Mouse (Mus musculus) large intestine, adult 2 months (tissue): ENCODE measurements around the gene Nudc. TPM values are rescaled to one million over a fixed set of nuclear protein-coding genes. Genes with fewer than 3 reads are reported as not detected.

Experiments used
- DNase-seq: peaks from one replicate; pipeline ENCODE4 v3.0.0-alpha.2; 2012; ENCODE audit warnings: low read depth, low spot score
- WGBS: fragments of 180-500 bp; shearing (Covaris S2); methylation state at CpG from one replicate; pipeline ENCODE4 v1.1.7; 2018; 5-methylcytosine and 5-hydroxymethylcytosine counted together
- polyA plus RNA-seq: library from polyadenylated mRNA; depleted of rRNA; stranded (reverse); fragments of >200 nt; gene quantifications from 2 replicates; pipeline ENCODE4 v1.2.3, GENCODE M21; 2012; rRNA removed

Gene Nudc
- polyA plus RNA-seq, result 34.0 and 34.5 TPM in 2 replicates

DNA sequence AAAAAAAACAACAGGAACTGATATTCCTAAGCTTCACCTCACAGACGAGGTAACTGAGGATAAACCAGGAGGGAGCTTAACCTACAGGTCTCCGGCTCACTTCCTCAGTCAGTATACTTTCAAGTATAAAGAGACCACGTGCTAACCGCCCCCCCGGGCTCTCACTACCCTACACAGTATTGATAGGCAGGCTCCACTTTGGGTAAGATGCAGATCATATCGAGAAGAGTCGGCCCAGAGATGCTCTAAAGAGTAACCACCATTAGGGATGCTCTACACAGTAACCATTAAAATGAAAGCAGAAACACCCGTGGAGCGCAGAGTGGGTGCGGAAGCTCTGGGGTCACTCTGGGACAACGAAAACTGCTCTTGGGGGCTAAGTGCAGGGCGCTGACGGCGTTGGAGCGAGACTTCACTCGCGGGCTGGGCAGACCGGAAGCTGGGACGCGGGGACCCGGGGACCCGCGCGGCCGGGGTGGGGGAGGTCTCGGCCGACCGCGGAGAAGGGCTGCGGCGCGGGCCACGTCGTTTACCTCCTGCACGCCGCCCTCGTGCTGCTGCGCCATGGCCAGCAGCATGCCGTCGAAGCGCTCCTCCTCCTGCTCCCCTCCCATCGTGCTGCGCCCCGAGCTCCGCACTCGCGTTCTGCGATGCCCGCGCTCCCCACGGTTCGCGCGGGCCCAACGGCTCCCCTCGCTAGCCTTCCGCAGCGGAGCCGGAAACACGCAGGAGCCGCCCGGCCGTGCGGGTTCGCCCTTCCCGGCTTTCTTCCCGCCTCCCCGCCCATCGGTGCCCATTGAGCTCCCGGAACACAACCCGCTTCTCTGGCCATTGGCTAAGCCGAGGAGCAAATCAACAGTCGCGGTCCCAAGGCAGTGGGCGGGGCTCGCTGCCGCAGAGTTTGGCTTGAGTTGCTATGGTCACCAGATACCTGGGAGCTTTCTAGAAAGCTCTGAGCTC, at the start of gene Nudc:
Gene Nudc, minus strand, starts transcription at position 725 of the 960 bp plus-strand sequence.
- under 1% methylated on average over 77 of the region's 77 CpGs for WGBS
- DNase-seq, result peak; percentile 92

DNA sequence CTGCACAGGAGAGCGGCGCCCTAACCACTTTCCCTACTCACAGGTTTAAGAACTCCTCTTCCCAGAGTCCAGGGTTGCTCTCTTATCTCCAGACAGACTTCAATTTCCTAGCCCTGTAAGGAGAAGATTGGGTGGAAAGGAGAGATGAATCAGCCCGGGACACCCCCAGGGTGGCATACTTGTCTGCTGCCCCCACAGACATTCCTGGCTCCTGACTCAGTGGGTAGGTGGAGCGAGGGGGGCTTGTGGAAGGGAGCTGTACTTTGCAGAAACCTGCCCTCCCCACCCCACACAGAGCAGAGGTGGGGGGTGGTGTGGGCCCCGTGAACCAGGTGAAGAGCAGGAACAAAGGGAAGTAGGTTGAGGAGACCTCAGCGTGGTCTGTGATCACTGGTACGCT, 49.7 kb upstream of the Nudc start:
- no peak for DNase-seq
- 81% methylated on average over 7 of the region's 7 CpGs for WGBS

DNA sequence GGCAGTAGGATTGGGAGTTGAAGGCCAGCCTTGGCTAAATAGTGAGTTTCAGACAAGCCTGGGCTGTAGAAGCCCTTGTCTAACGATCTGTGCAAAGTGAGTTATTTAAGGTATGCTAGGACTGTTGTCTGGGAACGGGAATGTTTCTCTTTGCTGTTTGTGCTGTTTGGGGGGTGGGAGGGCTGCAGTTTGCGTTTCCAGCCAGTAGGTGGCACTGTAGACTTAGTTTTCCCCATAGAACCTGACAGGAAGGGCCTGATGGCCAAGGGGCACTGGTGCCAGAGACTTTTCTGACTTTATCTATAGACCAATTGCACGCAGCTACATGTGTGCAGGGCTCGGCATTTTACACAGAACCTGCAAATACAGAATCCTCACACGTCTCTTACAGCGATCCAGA, 46.8 kb upstream of the Nudc start:
- 22% methylated on average over 7 of the region's 7 CpGs for WGBS
- DNase-seq, result no peak

DNA sequence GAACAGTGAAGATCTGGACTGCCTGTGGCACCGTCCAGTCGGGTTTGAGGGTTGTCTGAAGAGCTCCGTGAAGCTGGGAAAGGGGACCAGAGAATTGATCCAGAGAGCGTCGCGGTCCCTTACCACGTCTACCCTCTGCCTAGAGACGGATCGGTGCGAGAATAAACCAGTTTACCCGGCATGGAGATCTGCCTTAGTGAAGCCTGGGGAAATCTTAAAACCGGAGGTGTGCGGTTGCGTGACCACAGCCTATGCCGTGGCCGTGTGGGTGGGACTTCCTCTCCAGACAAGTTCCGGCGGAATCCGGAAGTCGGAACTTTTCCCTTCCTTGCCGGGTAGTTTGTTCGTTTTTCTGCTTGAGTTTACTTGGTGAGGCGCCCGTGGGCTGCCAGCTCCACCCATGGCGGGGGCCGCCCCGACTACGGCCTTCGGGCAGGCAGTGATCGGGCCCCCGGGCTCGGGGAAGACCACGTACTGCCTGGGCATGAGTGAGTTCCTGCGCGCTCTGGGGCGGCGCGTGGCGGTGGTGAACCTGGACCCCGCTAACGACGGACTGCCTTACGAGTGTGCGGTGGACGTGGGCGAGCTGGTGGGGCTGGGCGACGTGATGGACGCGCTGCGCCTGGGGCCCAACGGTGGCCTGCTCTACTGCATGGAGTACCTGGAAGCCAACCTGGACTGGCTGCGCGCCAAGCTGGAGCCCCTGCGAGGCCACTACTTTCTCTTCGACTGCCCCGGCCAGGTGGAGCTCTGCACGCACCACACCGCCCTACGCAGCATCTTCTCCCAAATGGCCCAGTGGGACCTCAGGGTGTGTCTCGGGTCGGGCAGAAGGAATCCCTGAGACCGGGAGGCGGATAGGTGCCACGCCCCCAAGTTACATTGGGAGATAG, 38.5 kb upstream of the Nudc start, which contains the start of gene Gpn2:
Gene Gpn2, plus strand, starts transcription at position 304 of the 893 bp plus-strand sequence.
- under 1% methylated on average over 65 of the region's 65 CpGs for WGBS
- peak; percentile 86 for DNase-seq

DNA sequence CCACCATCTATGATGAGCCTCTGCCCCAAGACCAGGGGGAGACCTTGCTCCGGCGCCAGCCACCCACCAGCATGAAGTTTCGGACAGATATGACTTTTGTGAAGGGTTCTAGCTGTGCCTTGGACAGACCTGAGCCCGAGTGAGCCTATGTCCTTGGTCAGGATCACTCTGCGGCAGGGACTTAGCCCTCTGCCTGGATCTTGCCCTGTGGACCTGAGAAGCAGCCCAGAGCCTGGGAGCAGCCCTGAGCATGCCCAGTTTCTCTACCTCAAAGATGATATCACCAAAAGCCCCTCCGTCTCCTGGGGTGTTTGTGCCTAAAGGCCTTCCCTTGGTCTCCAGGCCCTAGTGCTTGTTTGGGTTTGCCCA, 37.9 kb upstream of the Nudc start:
- no peak for DNase-seq
- WGBS, result 49% methylated on average over 6 of the region's 6 CpGs

DNA sequence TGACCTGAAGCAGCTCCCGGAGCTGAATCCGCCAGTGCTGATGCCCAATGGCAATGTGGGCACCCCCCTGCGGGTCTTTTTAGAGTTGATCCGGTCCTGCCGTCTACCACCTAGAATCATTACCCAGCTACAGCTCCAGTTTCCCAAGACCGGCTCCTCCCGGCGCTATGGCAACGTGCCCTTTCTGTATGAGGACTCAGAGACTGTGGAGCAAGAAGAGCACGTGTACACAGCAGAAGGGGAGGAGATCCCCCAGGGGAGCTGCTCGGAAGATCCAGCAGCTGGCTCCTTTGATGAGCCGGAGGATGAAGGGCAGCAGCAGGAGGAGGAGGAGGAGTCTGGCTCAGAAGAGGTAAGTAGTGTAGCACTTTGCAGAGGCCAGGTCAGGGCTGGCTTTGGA, 32.2 kb upstream of the Nudc start:
- no peak for DNase-seq
- 75% methylated on average over 12 of the region's 12 CpGs for WGBS

DNA sequence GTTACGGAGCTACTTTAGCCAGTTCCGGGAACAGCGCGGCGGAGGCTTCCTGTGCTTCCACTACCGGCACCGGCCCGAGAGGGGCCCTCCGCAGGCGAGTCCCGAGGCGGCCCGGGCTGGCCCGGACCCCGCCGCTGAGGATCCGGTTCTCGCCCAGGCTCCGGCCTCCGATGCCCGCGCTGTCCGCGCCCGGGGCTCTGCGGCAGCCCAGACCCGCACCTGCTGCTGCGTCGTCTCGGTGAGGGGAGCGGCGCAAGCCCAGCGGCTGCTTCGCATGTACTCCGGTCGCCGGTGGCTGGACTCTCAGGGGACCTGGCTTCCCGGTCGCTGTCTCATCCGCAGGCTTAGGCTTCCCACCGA, 29.0 kb upstream of the Nudc start:
- WGBS, result under 1% methylated on average over 41 of the region's 41 CpGs

DNA sequence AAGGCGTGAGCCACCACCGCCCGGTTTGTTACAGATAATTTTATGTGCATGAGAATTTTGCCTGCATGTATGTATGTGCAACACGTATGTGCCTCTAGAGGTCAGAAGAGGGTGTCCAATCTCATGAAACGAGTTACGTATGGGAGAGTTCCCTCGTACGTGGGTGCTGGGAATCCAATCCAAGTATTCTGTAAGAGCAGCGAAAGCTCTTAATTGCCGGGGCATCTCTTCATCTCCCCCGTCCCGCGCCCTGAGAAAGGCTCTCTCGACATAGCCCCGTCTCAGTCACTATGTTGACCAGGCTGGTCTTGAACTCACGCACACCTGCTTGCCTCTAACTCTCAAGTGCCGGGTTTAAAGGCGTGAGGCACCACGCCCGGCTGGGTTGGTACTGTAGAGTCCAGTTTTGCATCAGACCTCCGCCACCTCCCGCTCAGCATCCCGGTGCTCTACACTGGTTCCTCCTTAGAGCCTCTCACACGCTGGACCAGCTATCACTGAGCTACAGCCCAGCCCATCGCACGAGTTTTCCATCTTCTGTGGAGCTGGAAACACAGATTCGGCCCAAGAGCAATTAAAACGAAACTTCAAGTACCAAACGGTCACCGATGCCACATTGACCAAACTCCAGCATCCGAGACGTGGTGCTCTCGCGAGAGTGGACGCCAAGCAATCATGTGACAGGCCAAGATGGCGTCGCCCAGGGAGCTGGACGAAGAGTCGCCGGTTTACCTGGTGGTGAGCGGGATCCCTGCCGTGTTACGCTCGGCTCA, 28.5 kb upstream of the Nudc start, which contains the start of gene Gpatch3:
Gene Gpatch3, plus strand, starts transcription at position 676 of the 773 bp plus-strand sequence.
- 3% methylated on average over 44 of the region's 44 CpGs for WGBS
- DNase-seq, result peak; percentile 93

More for the DNA sequence above, 29.0 kb upstream of the Nudc start:
- DNase-seq, result no peak

DNA sequence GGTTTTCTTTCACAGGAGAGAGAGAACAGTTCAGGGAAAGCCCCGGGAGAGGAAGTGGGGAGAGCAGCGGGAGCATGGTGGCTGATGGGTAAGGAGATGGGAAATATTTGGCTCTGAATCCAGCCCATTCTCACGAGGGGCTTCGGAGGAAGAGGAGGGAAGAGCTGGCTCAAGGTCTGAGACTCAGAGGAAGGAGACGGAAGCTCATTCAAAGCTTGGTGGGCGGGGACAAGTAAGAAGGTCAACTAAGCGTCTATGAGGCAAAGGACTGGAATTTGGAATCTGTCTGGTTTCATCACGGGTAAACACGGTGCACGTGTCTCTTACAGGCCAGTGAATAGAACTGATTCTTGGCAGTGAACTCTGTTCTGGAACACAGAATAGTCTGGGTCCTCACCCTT, 24.3 kb upstream of the Nudc start:
- DNase-seq, result no peak
- 16% methylated on average over 10 of the region's 10 CpGs for whole genome bisulfite sequencing

DNA sequence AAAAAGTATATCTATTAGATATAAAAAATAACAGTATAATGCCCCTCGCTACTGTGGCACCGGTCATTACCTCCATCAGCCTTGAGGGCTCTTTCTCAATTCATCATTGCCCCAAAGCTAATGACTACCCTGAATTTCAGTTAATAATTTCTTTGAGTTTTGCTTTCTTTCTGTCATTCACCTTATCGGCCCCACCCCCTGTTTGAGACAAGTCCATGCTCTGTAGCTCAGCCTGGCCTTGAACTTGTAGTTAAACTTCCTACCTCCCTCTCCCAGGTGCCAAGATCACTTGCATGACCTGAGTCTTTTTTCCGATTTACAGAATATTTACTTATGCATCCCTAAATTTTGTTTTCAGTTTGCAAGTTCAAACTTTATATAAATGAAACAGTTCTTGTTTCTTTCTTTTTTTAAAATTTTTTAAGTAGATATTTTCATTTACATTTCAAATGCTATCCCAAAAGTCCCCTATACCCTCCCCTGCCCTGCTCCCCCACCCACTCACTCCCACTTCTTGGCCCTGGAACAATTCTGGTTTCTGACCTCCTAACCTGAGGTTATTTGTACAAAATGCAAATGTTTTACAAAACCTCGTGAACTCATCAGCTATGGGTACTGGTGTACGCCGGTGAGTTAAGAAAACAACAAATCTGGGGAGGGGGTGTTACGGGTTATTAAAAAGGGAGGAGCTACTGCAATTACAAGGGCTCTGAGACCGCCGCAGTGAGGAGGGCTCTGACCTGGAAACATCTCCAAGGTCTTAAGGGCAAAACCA, 23.7 kb upstream of the Nudc start:
- no peak for DNase-seq
- 51% methylated on average over 10 of the region's 10 CpGs for WGBS

DNA sequence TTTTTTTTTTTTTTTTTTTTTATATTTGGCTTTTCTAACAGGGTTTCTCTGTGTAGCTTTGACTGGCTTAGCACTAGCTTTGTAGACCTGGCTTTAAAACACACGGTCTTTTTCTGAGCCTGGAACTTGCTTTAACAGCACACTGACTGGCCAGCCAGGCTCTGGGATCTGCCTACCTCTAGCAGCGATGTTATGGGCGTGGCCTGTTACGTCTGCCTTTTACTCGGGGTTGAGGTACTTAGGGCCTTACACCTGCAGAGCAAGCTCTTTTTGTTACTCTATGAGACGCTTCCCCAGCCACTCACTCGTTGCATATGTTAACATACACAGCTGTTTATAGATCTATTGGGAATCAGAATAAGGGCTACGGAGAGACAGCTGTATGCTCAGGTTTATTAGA, 21.5 kb upstream of the Nudc start:
- no peak for DNase-seq
- WGBS, result 11% methylated on average over 8 of the region's 8 CpGs

DNA sequence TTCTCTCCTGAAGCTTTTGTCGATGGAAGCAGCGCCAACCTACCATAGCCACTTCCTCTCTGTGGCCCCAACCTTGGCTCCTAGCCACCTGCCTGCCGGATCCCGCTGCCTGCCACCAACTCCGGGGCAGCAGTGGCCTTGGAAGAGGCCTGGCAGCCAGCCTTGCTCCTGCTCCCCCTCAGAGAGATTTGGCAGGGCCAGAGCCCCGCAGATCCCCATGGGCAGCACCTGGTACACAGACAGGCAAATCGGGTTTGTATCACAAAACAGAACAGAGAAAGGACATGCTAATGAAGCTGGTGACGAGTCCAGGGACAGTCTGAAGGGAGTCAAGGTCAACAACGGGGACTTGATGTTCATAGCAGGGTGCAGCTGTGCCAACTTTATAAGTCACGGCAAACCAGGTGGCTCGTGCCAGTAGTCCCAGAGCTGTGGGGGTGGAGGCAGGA, 17.4 kb upstream of the Nudc start:
- no peak for DNase-seq
- 23% methylated on average over 11 of the region's 11 CpGs for WGBS

DNA sequence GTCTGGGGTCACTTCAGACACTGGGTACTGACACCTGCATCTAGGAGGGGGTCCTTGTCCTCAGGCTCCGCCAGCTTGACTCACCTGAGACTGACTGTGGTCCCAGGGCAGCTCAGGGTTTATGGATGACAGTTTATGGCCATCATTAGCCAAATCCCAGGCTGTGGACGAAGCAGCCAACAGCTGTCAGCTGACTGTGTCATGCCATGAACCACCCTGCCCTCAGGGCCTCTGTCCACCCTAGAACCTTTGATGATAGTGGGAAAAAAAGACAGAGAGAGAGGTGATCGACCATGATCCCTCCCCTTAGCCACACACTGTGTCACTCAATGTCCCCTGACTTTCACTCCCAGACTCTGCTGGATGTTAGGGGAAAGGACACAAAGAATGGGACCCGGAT, 15.8 kb upstream of the Nudc start:
- WGBS, result 31% methylated on average over 4 of the region's 4 CpGs
- DNase-seq, result no peak

DNA sequence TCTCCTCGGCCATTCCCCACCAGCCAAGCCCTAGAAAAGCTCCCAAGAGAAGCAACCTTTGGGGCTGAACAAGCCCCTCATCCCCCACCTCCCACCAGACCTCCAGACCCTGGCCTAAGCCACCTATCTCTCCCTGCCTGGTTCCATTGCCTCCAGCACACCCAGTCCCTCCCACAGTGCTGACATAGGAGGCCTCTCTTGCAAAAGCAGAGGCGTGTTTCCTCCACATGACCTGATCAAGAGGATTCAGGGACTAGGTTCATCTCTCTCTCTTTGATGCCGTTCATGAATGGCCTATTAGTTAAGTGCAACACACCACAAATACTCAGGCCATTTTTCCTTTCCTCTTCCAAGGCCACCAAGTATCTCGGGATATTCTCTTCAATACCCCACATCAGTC, 14.1 kb upstream of the Nudc start:
- DNase-seq, result no peak

DNA sequence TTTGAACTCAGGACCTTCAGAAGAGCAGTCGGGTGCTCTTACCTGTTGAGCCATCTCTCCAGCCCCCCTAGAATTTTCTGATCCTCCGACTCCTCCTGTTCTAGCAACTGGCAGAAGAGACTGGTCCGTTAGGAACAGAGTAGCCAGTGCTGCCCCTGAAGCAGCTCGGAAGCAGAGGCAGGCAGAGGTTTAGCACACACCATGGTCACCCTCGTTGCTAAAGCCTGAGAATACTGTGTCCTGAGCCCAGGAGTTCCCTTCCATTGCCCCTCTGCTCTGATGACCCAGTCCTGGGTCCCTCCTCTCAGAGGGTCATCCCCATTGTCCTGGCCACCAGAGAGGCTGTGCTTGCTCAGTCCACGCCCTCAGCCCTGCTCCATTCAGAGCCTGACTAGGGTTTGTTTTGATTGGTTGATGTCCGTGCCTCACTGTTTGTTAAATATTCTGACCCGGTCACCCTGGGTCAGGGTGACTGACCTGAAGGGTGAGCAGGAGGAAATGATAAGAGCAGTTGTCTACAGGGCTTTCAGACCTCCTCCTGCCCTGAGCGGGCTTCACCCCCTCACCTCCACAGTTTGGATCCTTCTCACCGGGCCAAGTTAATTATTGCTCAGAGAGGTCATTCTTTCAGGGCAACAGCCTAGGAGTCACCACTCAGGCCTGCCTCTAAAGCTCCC, 11.4 kb upstream of the Nudc start:
- WGBS, result 43% methylated on average over 10 of the region's 10 CpGs
- no peak for DNase-seq

More for the DNA sequence above, 14.1 kb upstream of the Nudc start:
- WGBS, result 62% methylated on average over 4 of the region's 4 CpGs

DNA sequence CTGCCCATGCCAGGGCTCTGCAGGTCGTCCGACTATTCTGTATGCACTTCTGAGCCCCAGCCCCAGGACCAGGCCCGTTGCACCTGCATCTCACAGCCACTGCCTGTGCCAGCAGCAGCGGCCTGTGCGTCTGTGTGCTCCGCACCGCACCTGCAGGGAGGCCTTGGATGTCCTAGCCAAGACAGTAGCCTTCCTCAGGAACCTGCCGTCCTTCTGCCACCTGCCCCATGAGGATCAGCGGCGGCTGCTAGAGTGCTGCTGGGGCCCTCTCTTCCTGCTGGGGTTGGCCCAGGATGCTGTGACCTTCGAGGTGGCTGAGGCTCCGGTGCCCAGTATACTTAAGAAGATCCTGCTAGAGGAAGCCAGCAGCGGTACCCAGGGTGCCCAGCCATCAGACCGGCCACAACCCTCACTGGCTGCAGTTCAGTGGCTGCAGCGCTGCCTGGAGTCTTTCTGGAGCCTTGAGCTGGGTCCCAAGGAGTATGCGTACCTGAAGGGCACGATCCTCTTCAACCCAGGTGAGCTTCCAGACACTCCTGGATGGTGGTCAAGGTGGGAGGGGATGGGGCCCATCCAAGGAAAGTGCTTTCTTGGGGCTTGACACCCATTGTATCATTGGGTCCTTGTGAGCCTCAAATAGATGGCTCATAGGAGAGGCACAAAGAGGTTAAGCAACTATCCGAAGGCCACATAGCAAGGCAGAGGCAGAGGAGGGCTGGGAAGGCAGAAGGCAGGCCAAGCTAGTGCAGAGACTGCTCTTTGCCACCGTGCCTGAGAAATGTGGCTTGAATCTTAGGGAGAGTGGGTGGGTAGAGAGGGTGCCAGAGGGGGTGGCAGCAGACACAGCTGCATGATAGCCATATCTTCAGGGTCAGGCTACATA, 7.9 kb upstream of the Nudc start:
- no peak for DNase-seq
- 61% methylated on average over 19 of the region's 19 CpGs for WGBS

DNA sequence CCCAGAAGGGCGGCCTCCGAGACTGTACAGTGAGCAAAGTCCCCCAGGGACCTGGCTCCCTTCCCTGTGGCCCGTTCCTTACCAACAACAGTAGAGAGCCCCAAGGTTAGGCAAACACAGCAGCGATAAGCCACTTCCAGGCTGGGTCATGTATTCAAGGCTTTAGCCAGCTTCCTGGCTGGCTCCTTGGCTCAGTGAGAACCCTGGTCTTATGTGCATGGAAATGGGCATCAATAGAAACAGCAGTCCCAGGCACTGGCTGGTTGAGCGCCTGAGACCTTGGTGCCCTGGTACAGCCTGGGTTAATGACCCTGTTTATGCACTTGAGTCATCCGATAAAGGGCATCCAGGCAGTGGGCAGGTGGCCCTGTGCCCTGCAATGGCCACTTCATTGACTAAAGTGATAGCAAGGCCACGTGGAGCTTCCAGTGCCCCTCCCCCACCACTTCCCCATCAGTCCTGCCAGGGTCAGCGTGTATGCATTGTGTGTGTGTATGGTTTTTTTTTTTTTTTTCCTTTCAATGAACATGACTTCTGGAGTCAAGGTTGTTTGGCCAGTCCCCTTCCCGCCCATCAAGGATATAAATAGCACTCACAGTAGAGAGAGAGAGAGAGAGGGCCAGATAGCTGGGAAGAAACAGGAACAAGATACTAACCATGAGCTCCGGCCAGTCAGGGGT, 7.1 kb upstream of the Nudc start, which contains the start of gene Nr0b2:
Gene Nr0b2, plus strand, starts transcription at position 609 of the 680 bp plus-strand sequence.
- DNase-seq, result no peak
- WGBS, result 34% methylated on average over 10 of the region's 10 CpGs
